Mouse (Mus musculus) forebrain, embryonic 10.5 days (tissue): ENCODE results near the gene Cdkn1a. TPM values are rescaled to one million over a fixed set of nuclear protein-coding genes. Genes with fewer than 3 reads are reported as not detected.
A peak's percentile ranks its signal among the peaks of the same experiment; 100 is the strongest.

Experiments
- DNase-seq: peaks from one replicate; pipeline ENCODE4 v3.0.0-alpha.2; 2017; ENCODE audit warnings: low spot score; ENCODE audit errors: extremely low spot score
- H3K27ac ChIP-seq: fragments of 300-500 bp; sonication (generic); 2 replicates; pipeline ENCODE4 v1.5.1; 2016; ENCODE audit warnings: mild to moderate bottlenecking
- H3K27me3 ChIP-seq: fragments of 300-500 bp; sonication (generic); 2 replicates; pipeline ENCODE4 v1.6.1; 2016; ENCODE audit warnings: mild to moderate bottlenecking; ENCODE audit not compliant: poor library complexity, severe bottlenecking
- H3K36me3 ChIP-seq: fragments of 300-500 bp; sonication (generic); replicated peaks from 2 replicates; pipeline ENCODE4 v1.6.1; 2016; ENCODE audit warnings: mild to moderate bottlenecking, moderate library complexity
- H3K4me1 ChIP-seq: fragments of 300-500 bp; sonication (generic); 2 replicates; pipeline ENCODE4 v1.6.1; 2016
- H3K4me3 ChIP-seq: fragments of 300-500 bp; sonication (generic); 2 replicates; pipeline ENCODE4 v1.5.1; 2016; ENCODE audit warnings: mild to moderate bottlenecking, moderate library complexity
- H3K9me3 ChIP-seq: fragments of 300-500 bp; sonication (generic); 2 replicates; pipeline ENCODE4 v1.6.1; 2016; ENCODE audit warnings: mild to moderate bottlenecking, moderate library complexity
- WGBS: fragments of 180-500 bp; shearing (Covaris S2); methylation state at CpG from one replicate; pipeline ENCODE4 v1.1.7; 2016; 5-methylcytosine and 5-hydroxymethylcytosine counted together
- polyA plus RNA-seq: library from polyadenylated mRNA; unstranded; fragments of >200 nt; fragmentation: Nextera tagmentation; extraction: Ambion mirVana; gene quantifications from 2 replicates; pipeline ENCODE4 v1.2.1, GENCODE M21; 2016

The Cdkn1a gene
- polyA plus RNA-seq, 1 experiment from 2014 or later = 16.8 TPM

GRCm38 (mm10) chr17:29117006-29117648 lies 26.4 kb downstream of the Cdkn1a start:
- no peaks in the 10 kb centered on the region for H3K4me1 ChIP-seq
- no peak overlapping the region for H3K4me3 ChIP-seq
- no peaks in the 10 kb centered on the region for H3K27me3 ChIP-seq
- no peak for DNase-seq
- WGBS = 76% methylated on average over 8 of the region's 8 CpGs
- no peak overlapping the region for H3K27ac ChIP-seq
- no peaks in the 10 kb centered on the region for H3K9me3 ChIP-seq
- H3K36me3 ChIP-seq = no peaks in the 10 kb centered on the region

- no peaks in the 10 kb centered on the region for H3K27me3 ChIP-seq
- DNase-seq = no peak
- WGBS = 72% methylated on average over 5 of the region's 5 CpGs
- H3K4me3 ChIP-seq = no peak overlapping the region
- no peaks in the 10 kb centered on the region for H3K36me3 ChIP-seq
- no peaks in the 10 kb centered on the region for H3K4me1 ChIP-seq
- H3K9me3 ChIP-seq = no peaks in the 10 kb centered on the region
- no peak overlapping the region for H3K27ac ChIP-seq
Measured at GRCm38 (mm10) chr17:29118057-29118456, 27.3 kb downstream of the Cdkn1a start.

- H3K4me1 ChIP-seq = no peaks in the 10 kb centered on the region
- H3K36me3 ChIP-seq = no peaks in the 10 kb centered on the region
- no peak overlapping the region for H3K4me3 ChIP-seq
- WGBS = 58% methylated on average over 12 of the region's 12 CpGs
- H3K27me3 ChIP-seq = no peaks in the 10 kb centered on the region
- H3K9me3 ChIP-seq = no peaks in the 10 kb centered on the region
- no peak for DNase-seq
- H3K27ac ChIP-seq = 0 out of 2 replicates have a peak overlapping the region, but pooled peaks have one; percentile 21
Measured at GRCm38 (mm10) chr17:29120666-29121065, 29.9 kb downstream of the Cdkn1a start.

GRCm38 (mm10) chr17:29122817-29123216 lies 32.0 kb downstream of the Cdkn1a start:
- H3K9me3 ChIP-seq = no peaks in the 10 kb centered on the region
- WGBS = 91% methylated on average over 6 of the region's 6 CpGs
- no peaks in the 10 kb centered on the region for H3K27me3 ChIP-seq
- H3K36me3 ChIP-seq = no peaks in the 10 kb centered on the region
- H3K27ac ChIP-seq = no peak overlapping the region
- H3K4me3 ChIP-seq = no peak overlapping the region
- no peak for DNase-seq
- no peaks in the 10 kb centered on the region for H3K4me1 ChIP-seq

GRCm38 (mm10) chr17:29123578-29124174 lies 32.9 kb downstream of the Cdkn1a start:
- H3K4me1 ChIP-seq = no peaks in the 10 kb centered on the region
- 83% methylated on average over 6 of the region's 6 CpGs for WGBS
- H3K9me3 ChIP-seq = no peaks in the 10 kb centered on the region
- no peaks in the 10 kb centered on the region for H3K27me3 ChIP-seq
- no peaks in the 10 kb centered on the region for H3K36me3 ChIP-seq
- H3K27ac ChIP-seq = no peak overlapping the region
- no peak for DNase-seq
- H3K4me3 ChIP-seq = no peak overlapping the region

GRCm38 (mm10) chr17:29126561-29126960 lies 35.8 kb downstream of the Cdkn1a start:
- WGBS = 92% methylated on average over 3 of the region's 3 CpGs
- Histone ChIP-seq H3K27ac (no peak overlapping the region), H3K4me3 (no peak overlapping the region), H3K27me3 (no peaks in the 10 kb centered on the region), H3K36me3 (no peaks in the 10 kb centered on the region), H3K9me3 (no peaks in the 10 kb centered on the region), H3K4me1 (peaks cover 16% of the 10 kb centered on the region)
- no peak for DNase-seq

- WGBS = 39% methylated on average over 5 of the region's 5 CpGs
- no peaks in the 10 kb centered on the region for H3K36me3 ChIP-seq
- no peaks in the 10 kb centered on the region for H3K9me3 ChIP-seq
- peaks cover 30% of the 10 kb centered on the region for H3K4me1 ChIP-seq
- H3K27me3 ChIP-seq = no peaks in the 10 kb centered on the region
- no peak overlapping the region for H3K4me3 ChIP-seq
- no peak overlapping the region for H3K27ac ChIP-seq
- DNase-seq = no peak
Measured at GRCm38 (mm10) chr17:29129341-29129740, 38.6 kb downstream of the Cdkn1a start.

- H3K27ac ChIP-seq = no peak overlapping the region
- DNase-seq = no peak
- no peak overlapping the region for H3K4me3 ChIP-seq
- WGBS = 81% methylated on average over 5 of the region's 5 CpGs
- no peaks in the 10 kb centered on the region for H3K27me3 ChIP-seq
- H3K4me1 ChIP-seq = peaks cover 20% of the 10 kb centered on the region
- no peaks in the 10 kb centered on the region for H3K36me3 ChIP-seq
- H3K9me3 ChIP-seq = no peaks in the 10 kb centered on the region
Measured at GRCm38 (mm10) chr17:29135066-29135465, 44.3 kb downstream of the Cdkn1a start.

GRCm38 (mm10) chr17:29136236-29136635 lies 45.5 kb downstream of the Cdkn1a start:
- Histone ChIP-seq H3K27me3 (no peaks in the 10 kb centered on the region), H3K36me3 (no peaks in the 10 kb centered on the region), H3K27ac (0 out of 2 replicates have a peak overlapping the region, but pooled peaks have one; percentile 2), H3K4me3 (no peak overlapping the region), H3K9me3 (no peaks in the 10 kb centered on the region), H3K4me1 (peaks cover 17% of the 10 kb centered on the region)
- 63% methylated on average over 6 of the region's 6 CpGs for WGBS
- DNase-seq = no peak

GRCm38 (mm10) chr17:29137906-29138305 lies 47.1 kb downstream of the Cdkn1a start:
- peaks cover 9% of the 10 kb centered on the region for H3K4me1 ChIP-seq
- no peak overlapping the region for H3K27ac ChIP-seq
- 80% methylated on average over 7 of the region's 7 CpGs for WGBS
- no peak for DNase-seq
- no peaks in the 10 kb centered on the region for H3K9me3 ChIP-seq
- H3K36me3 ChIP-seq = no peaks in the 10 kb centered on the region
- H3K27me3 ChIP-seq = no peaks in the 10 kb centered on the region
- no peak overlapping the region for H3K4me3 ChIP-seq

- Histone ChIP-seq H3K36me3 (no peaks in the 10 kb centered on the region), H3K4me1 (no peaks in the 10 kb centered on the region; the same call in 1 of the 2 replicates), H3K27ac (no peak overlapping the region), H3K27me3 (no peaks in the 10 kb centered on the region), H3K9me3 (peaks cover 9% of the 10 kb centered on the region), H3K4me3 (no peak overlapping the region)
- 88% methylated on average over 3 of the region's 3 CpGs for WGBS
- no peak for DNase-seq
Measured at GRCm38 (mm10) chr17:29141577-29141976, 50.8 kb downstream of the Cdkn1a start.

GRCm38 (mm10) chr17:29143266-29143665 lies 52.5 kb downstream of the Cdkn1a start:
- Histone ChIP-seq H3K36me3 (no peaks in the 10 kb centered on the region), H3K4me3 (no peak overlapping the region), H3K4me1 (peaks cover 13% of the 10 kb centered on the region), H3K27me3 (no peaks in the 10 kb centered on the region), H3K27ac (no peak overlapping the region), H3K9me3 (peaks cover 9% of the 10 kb centered on the region)
- no peak for DNase-seq
- WGBS = 89% methylated on average over 8 of the region's 8 CpGs

GRCm38 (mm10) chr17:29145101-29145500 lies 54.3 kb downstream of the Cdkn1a start:
- DNase-seq = no peak
- Histone ChIP-seq H3K9me3 (peaks cover 9% of the 10 kb centered on the region), H3K4me3 (no peak overlapping the region), H3K27ac (no peak overlapping the region), H3K4me1 (peaks cover 23% of the 10 kb centered on the region), H3K36me3 (no peaks in the 10 kb centered on the region), H3K27me3 (no peaks in the 10 kb centered on the region)
- 89% methylated on average over 12 of the region's 12 CpGs for WGBS
